Mouse (Mus musculus) left cerebral cortex, adult 11 months (tissue): ENCODE measurements at regions not wholly inside any gene's neighbourhood (a gene's known extent, or its start where the extent isn't known, plus 50 kb on each side); places are given as distances from the start of the nearest gene placed in this dataset.
"Not testable (repeated sequence)": the region's sequence is repeated elsewhere in the genome, so short reads cannot be mapped to it uniquely, and the experiment has no call there.

Source experiments
- DNase-seq: peaks from one replicate; pipeline ENCODE4 v3.0.0; 2022; ENCODE audit warnings: low spot score

DNA sequence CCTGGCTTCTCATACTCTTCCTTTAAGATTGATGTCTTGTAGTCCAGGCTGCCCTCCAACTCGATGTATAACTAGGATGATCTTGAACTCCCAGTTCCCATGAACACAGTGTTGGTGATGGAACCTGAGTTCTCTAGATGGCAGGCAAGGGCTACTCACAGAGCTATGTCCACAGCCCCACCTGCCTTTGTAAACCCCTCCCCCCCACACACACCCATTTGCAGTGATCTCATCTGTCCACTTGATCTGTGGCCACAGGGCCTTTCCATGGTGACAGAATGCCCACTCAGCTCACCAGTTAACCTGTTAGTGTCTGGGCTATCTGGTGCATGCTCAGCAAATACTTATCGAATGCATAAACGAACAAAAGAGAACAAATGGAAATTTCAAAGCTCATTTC is 176.4 kb downstream of the Nucb2 start:
- no peak for DNase-seq

GRCm38 (mm10) chr7:116681268-116681667 is 177.1 kb downstream of the Nucb2 start:
- DNase-seq = no peak

DNA sequence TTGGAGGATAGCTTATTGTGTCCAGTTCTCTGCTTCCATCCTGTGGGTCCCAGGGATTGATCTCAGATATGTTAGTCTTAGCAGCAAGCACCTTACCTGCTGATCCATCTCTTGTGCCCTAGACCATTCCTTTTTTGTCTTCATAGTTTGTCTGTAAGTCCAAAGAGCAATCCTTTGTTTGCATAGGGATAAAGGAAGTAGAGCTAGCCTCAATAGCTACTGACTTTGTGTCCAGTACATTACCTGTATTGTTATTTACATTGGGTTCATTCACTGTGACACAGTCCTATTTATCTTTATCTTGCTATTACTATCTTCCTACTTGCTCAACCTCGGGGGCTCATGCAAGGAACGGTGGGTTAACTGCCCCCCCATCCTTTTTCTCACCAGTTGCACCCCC is 196.2 kb downstream of the Nucb2 start:
- DNase-seq = no peak

- DNase-seq = peak; percentile 60
Observed at GRCm38 (mm10) chr7:116701466-116702342, 197.5 kb downstream of the Nucb2 start.

GRCm38 (mm10) chr7:116702596-116702995 is 198.4 kb downstream of the Nucb2 start:
- DNase-seq = no peak

GRCm38 (mm10) chr7:116711541-116711940 is 207.4 kb downstream of the Nucb2 start:
- DNase-seq = no peak

DNA sequence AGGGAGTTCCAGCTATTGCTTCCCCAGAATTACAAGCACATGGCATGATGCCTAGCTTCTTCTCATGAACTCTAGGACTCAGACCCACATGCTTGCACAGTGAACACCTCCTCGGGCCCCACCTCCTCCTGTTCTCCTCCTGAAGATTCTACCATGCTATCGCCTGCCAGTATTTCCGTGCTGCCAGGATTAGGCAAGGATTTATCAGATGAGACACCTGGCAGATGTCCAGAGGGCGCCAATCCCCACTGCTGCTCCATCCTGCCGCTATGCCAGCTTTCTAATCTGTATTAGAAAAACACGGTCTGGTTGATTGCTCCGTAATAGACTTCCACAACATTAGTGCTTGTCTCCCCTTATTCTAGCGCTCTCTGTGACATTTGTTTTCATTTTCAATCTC is 209.0 kb downstream of the Nucb2 start:
- DNase-seq = no peak

DNA sequence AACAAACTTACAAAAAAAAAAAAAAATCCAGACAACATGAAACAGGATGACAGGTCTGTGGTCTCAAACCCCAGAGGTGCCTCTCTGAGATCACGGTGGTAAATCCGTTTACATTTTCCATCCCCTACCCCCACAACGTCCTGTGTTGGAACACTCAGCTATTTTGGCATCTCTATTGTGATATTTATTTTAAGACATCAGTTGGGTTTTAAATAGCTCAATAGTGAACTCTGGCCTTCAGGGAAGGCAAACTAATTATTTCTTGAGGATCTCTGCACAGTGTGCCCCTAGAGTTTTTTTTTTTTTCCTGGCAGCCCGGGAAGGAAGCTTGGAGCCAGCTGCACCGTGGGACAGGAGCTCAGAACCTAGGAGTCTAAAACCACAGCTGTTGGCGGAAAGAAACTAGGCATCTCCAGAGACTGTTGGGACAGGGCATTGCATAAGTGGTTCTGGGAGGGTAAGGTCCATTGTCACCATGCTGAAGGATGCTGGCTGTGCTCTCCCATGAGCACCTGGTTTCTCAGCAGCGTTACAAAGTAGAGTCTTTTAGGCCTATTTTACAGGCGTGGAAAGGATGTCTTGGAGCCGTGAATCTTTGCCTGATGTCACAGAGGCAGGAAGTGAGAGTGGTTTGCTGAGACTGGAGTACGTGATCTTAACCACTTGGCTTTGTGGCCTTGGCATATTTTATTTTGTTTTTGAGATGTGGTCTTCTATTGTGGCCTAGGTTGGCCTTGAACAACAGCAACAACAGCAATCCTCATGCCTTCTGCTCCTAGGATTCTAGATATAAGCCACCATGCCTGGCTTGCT is 211.3 kb downstream of the Nucb2 start:
- DNase-seq = no peak

DNA sequence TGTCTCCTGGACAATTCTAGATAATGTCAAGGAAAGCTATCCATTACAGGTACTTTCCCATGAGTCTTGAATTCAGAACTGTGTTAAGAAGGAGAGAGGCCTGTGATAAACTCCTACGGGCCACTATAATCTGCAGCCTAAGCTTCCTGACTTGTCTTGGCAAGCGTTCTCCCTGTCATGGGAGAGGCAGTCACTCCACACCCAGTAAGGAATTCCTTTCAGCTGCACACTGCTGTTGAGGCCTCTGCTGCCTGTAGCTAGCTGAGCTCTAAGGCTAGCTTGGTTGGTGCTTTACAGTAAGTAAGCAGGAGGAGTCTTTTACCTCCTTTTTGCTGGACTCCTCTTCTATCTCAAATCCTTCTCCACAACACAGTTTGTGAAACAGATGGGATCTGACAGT is 224.2 kb downstream of the Nucb2 start:
- no peak for DNase-seq

DNA sequence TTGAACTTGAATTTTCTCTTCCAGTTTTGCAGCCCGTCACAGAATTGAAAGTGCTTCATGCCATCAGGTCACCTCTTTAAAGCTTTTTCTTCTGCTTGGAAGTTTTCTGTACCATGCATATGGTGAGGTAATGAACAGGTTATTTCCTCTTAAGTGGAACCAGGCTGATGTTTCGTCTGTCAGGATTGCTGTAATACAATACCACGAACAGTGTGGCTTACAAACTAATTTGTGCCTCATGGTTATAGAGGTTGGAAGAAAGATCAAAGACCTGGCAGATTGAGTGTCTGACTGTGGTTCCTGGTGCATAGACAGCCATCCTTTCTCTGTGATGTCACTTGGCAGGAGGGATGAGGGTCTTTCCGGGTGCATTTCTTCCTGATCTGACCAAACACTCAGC is 225.6 kb downstream of the Nucb2 start:
- DNase-seq = no peak

- DNase-seq = no peak
Observed at GRCm38 (mm10) chr7:116735676-116736075, 231.5 kb downstream of the Nucb2 start.

DNA sequence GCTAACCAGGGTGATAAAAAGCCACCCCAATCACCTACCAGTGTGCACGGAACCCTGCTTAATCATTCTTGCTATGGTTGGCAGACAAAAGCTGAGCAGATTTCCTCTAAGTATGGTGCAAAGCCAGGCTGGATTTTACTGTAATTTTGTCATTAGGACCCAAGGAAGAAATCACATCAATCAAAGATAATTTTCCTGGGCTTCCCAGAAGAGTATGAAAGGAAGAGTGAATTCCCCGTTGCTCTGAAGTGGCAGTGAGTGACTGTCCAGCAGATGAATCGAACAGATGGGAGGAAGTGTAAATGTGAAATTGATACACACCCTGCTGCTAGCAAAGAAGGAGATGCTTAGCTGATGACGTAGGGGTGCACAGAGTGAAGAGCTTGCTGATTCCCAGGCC is 232.2 kb downstream of the Nucb2 start:
- DNase-seq = no peak

- DNase-seq = no peak
Observed at GRCm38 (mm10) chr7:116738009-116738408, 233.8 kb downstream of the Nucb2 start.

GRCm38 (mm10) chr7:116754556-116754955 is 250.4 kb downstream of the Nucb2 start:
- DNase-seq = no peak

- DNase-seq = not testable (repeated sequence)
Observed at GRCm38 (mm10) chr7:116792181-116792580, 288.0 kb downstream of the Nucb2 start.

- no peak for DNase-seq
Observed at GRCm38 (mm10) chr7:116808475-116808874, 304.3 kb downstream of the Nucb2 start.

DNA sequence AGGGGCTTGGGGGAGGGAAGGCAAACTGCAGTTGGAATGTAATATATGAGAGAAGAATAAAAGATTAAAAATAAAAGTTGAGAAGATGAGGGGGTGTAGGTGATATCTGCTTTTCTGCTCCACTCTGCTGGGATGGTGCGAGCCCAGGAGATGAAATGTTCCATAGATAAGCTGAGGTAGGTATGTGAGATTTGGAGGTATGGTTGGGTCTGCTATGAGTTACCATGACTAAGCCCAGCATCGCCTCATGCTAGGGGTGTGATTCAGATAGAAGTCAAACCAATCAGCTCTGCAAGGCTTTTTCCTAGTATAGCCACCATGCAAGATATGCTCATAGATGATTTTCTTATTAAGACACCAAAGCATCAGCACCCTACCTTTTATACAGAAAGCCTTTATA is 312.3 kb downstream of the Nucb2 start:
- DNase-seq = no peak

- DNase-seq = no peak
Observed at GRCm38 (mm10) chr7:116817991-116818390, 313.8 kb downstream of the Nucb2 start.

GRCm38 (mm10) chr7:116820613-116821012 is 316.4 kb downstream of the Nucb2 start:
- DNase-seq = no peak

DNA sequence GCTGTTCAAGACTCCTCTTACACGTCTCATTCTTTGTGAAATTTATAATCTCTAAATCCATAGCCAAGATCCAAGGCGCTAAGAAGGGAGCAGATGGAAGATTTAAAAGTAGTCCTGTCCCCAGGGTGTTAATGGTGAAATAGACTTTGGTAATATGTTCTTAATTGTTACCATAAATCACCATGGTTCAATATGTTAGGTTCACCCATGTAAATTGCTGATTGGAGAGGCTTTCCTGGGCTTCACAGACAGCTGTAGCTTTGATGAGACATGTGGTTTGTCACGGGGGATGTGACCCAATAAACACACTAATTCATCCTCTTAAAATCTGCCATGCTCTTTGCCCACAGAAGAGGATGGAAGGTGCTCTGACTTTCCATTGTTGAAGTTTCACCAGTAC is 338.7 kb downstream of the Nucb2 start:
- DNase-seq = no peak

- no peak for DNase-seq
Observed at GRCm38 (mm10) chr7:116847846-116848730, 343.9 kb downstream of the Nucb2 start.

GRCm38 (mm10) chr7:116853351-116853750 is 349.2 kb downstream of the Nucb2 start:
- no peak for DNase-seq
